Mouse (Mus musculus): ENCODE measurements around the gene Rps12-ps3.

DNA sequence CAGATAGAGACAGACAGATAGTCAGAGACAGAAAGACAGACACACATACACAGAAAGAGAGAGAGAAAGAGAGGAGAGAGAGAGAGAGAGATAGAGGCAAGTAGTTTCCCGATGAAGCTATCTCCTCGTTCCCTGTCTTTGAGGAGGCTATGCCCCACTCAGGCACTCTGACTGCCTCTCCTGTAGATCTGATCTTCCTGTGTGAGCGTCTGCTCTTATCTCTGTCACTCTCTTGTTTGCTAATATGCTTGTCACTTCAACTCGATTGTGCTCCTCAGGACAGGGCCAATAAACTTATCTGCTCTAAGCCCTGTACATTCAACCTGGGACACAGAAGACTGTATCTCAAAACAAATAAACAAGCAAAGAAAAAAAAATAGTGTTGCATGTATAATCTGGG, 37.1 kb downstream of the Rps12-ps3 start:
- TF ChIP-seq CTCF (IDR thresholded peaks at IDR 0.05; ENCODE audit: low read depth) (no peak), EP300 (IDR thresholded peaks at IDR 0.05; ENCODE audit: low read depth) (no peak)

Data from heart, postnatal 0 days (tissue).